Mouse (Mus musculus): ENCODE data around the gene Ift81. TPM values are rescaled to one million over a fixed set of nuclear protein-coding genes. Genes with fewer than 3 reads are reported as not detected.
"Not testable (repeated sequence)": the region's sequence is repeated elsewhere in the genome, so short reads cannot be mapped to it uniquely, and the experiment has no call there.

The Ift81 gene
- 27.9 and 49.1 TPM in 2 replicates for polyA plus RNA-seq (2011; ENCODE audit: insufficient read length, low read depth, missing spikeins)

DNA sequence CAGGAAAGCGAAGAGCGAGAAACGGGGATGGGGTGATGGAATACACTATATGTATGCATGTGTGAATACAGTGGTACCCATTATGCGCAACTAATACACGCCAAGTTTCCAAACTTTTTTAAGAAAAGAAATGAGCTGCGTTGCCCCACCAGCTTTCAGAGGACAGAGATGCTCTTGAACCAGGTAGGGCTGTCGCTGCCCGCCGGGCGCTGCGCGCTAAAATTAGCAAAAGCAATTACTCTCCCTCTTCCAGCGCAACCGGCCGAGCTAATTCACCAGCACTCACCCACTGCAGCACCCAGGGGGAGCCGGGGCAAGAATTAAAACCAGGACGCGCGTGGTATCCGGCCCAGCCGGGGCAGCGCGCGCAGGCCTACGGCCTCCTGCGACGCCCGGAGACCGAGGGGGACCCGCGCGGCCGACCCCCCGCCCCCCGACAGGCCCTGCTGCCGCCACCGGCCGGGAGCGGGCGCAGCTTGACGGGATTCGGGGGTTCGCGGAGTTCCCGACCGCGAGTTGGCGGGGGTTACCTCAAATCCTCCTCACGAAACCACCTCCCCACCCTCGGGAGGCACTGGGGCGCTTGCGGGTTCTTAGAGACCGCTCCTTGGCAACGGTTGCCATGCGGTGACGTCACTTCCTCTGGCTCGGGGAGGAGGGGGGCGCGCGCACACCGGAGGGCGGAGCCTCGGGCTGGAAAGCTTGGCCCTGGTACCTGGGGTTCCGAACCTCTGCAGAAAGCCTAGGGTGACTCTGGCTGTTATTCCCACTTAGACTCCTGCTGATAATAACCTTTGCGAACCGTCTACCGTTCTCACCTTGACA, at the start of gene Ift81:
Gene Ift81, minus strand, starts transcription at position 611 of the 825 bp plus-strand sequence.
- Histone ChIP-seq H3K27ac (ENCODE audit: insufficient read depth, low read length) (peak within 1 kb of the TSS; percentile 91), H3K4me3 (ENCODE audit: insufficient read depth, low read length) (peak within 1 kb of the TSS; percentile 85), H3K4me1 (ENCODE audit: control insufficient read depth, insufficient read depth, low read length) (peaks cover 2% of the 10 kb centered on the region; the same call in 1 of the 2 replicates)
- TF ChIP-seq CTCF (IDR thresholded peaks at IDR 0.05; ENCODE audit: borderline replicate concordance, insufficient read depth, low read length) (no peak), POLR2A (IDR thresholded peaks at IDR 0.05; ENCODE audit: low read depth, low read length) (peak; percentile 52; the same call in 1 of the 2 replicates)

- H3K4me1 ChIP-seq (ENCODE audit: control insufficient read depth, insufficient read depth, low read length) = no peaks in the 10 kb centered on the region
- H3K27ac ChIP-seq (ENCODE audit: insufficient read depth, low read length) = no peak overlapping the region
- H3K4me3 ChIP-seq (ENCODE audit: insufficient read depth, low read length) = no peak overlapping the region
- no peak for TF ChIP-seq POLR2A (IDR thresholded peaks at IDR 0.05; ENCODE audit: low read depth, low read length)
- TF ChIP-seq CTCF (IDR thresholded peaks at IDR 0.05; ENCODE audit: borderline replicate concordance, insufficient read depth, low read length) = no peak
Observed at GRCm38 (mm10) chr5:122662501-122662900, 48.2 kb upstream of the Ift81 start.

- H3K4me3 ChIP-seq (ENCODE audit: insufficient read depth, low read length) = no peak overlapping the region
- TF ChIP-seq POLR2A (IDR thresholded peaks at IDR 0.05; ENCODE audit: low read depth, low read length) = no peak
- no peak for TF ChIP-seq CTCF (IDR thresholded peaks at IDR 0.05; ENCODE audit: borderline replicate concordance, insufficient read depth, low read length)
- H3K4me1 ChIP-seq (ENCODE audit: control insufficient read depth, insufficient read depth, low read length) = peaks cover 3% of the 10 kb centered on the region; the same call in 1 of the 2 replicates
- H3K27ac ChIP-seq (ENCODE audit: insufficient read depth, low read length) = no peak overlapping the region
Observed at GRCm38 (mm10) chr5:122656808-122657207, 42.5 kb upstream of the Ift81 start.

DNA sequence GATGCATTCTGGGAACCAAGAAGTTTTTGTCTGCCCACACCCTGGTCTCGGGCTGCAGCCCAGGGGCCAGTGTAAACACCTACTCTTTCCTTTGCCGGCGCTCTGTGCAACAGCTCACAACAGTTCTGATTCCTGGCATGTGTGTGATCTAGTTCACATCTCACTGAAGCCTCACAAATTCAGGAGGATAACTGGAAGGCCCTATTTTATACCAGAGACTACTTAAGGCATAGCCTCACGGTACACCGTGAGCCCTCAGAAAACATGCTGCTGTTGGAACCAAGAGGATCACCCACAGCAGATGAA, 39.9 kb upstream of the Ift81 start:
- no peak for TF ChIP-seq CTCF (IDR thresholded peaks at IDR 0.05; ENCODE audit: borderline replicate concordance, insufficient read depth, low read length)
- TF ChIP-seq POLR2A (IDR thresholded peaks at IDR 0.05; ENCODE audit: low read depth, low read length) = no peak
- peaks cover 8% of the 10 kb centered on the region for H3K4me1 ChIP-seq (ENCODE audit: control insufficient read depth, insufficient read depth, low read length)
- H3K27ac ChIP-seq (ENCODE audit: insufficient read depth, low read length) = peak overlapping the region; percentile 41
- no peak overlapping the region for H3K4me3 ChIP-seq (ENCODE audit: insufficient read depth, low read length)

DNA sequence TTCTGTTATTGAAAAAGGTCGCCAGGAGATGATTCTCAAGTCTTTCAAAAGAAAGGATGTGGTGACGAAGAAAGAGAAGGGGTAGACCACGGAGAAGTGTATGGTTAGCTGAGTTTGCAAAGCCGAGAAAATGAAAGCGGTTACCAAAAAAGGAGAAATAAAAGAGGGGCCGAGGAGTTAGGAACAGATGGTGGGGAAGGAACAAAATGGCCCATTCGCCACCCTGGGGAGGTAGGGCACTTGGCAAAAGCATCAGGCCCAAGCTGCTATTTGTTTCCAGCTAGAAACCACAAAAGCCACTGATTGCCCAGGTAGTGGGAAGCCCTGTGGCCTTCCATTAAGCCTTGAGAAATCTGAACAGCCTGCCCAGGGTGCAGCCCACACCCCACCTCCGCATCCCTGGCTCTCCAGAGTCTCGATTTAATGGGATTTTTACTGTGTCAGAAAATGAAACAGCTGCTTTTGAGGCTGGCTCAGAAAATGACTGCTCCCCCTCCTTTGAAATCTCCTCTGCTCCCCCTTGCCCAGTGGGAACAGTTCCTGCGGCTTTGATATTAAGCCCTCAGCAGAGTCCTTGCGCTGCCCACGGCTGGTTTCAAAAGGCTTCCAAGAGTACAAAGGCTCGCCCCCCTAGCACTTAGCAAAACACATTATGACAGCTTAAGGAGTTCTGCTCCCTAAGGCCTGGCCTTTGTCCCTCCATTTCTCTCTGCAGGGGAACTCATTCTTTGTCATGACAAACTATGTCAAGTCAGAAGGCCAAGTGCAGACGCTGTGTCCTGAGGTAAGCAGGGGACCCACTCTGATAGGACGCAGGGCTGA, 39.3 kb upstream of the Ift81 start:
- Histone ChIP-seq H3K4me3 (ENCODE audit: insufficient read depth, low read length) (no peak overlapping the region), H3K27ac (ENCODE audit: insufficient read depth, low read length) (peak overlapping the region; percentile 41), H3K4me1 (ENCODE audit: control insufficient read depth, insufficient read depth, low read length) (peaks cover 8% of the 10 kb centered on the region)
- TF ChIP-seq POLR2A (IDR thresholded peaks at IDR 0.05; ENCODE audit: low read depth, low read length) (no peak), CTCF (IDR thresholded peaks at IDR 0.05; ENCODE audit: borderline replicate concordance, insufficient read depth, low read length) (no peak)

DNA sequence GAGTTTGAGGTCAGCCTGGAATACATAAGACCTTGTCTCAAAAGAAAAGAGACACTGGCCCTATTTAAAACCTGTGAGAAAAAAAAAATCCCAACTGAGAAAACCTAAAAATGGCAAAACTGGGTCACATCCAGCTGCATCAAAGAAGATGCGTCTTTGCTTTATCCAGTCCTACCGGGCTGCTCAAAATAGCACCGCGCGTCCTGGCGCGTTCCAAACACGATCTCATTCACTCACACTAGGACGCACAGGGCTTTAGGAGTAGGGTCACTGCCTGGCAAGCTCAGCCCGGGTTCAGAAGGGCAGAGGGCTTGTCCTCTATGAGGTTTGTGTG, 38.8 kb upstream of the Ift81 start:
- Histone ChIP-seq H3K4me3 (ENCODE audit: insufficient read depth, low read length) (no peak overlapping the region), H3K4me1 (ENCODE audit: control insufficient read depth, insufficient read depth, low read length) (peaks cover 8% of the 10 kb centered on the region), H3K27ac (ENCODE audit: insufficient read depth, low read length) (peak overlapping the region; percentile 41)
- TF ChIP-seq CTCF (IDR thresholded peaks at IDR 0.05; ENCODE audit: borderline replicate concordance, insufficient read depth, low read length) = no peak
- no peak for TF ChIP-seq POLR2A (IDR thresholded peaks at IDR 0.05; ENCODE audit: low read depth, low read length)

DNA sequence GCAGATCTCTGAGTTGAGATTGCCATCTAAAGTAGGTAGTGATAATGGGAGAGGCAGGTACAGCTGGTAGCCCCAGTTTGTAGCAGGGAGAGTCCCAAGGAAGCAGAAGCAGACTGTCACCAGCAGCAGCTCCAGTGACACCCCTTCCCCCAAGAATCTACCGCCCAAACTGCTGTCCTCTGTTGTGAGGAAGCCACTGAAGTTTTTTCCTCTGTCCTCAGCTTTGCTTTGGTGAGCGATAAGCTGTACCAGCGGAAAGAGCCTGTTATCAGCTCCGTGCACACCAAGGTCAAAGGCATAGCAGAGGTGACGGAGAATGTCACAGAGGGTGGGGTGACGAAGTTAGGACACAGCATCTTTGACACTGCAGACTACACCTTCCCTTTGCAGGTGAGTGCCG, 38.2 kb upstream of the Ift81 start:
- TF ChIP-seq CTCF (IDR thresholded peaks at IDR 0.05; ENCODE audit: borderline replicate concordance, insufficient read depth, low read length) = no peak
- no peak for TF ChIP-seq POLR2A (IDR thresholded peaks at IDR 0.05; ENCODE audit: low read depth, low read length)
- Histone ChIP-seq H3K4me1 (ENCODE audit: control insufficient read depth, insufficient read depth, low read length) (peaks cover 8% of the 10 kb centered on the region), H3K4me3 (ENCODE audit: insufficient read depth, low read length) (no peak overlapping the region), H3K27ac (ENCODE audit: insufficient read depth, low read length) (no peak overlapping the region)

- Histone ChIP-seq H3K4me1 (ENCODE audit: control insufficient read depth, insufficient read depth, low read length) (peaks cover 8% of the 10 kb centered on the region), H3K27ac (ENCODE audit: insufficient read depth, low read length) (no peak overlapping the region), H3K4me3 (ENCODE audit: insufficient read depth, low read length) (no peak overlapping the region)
- TF ChIP-seq POLR2A (IDR thresholded peaks at IDR 0.05; ENCODE audit: low read depth, low read length) (no peak), CTCF (IDR thresholded peaks at IDR 0.05; ENCODE audit: borderline replicate concordance, insufficient read depth, low read length) (no peak)
Observed at GRCm38 (mm10) chr5:122650100-122650499, 35.8 kb upstream of the Ift81 start.

GRCm38 (mm10) chr5:122649264-122649663, 34.9 kb upstream of the Ift81 start:
- Histone ChIP-seq H3K4me1 (ENCODE audit: control insufficient read depth, insufficient read depth, low read length) (peaks cover 8% of the 10 kb centered on the region), H3K4me3 (ENCODE audit: insufficient read depth, low read length) (no peak overlapping the region), H3K27ac (ENCODE audit: insufficient read depth, low read length) (0 out of 2 replicates have a peak overlapping the region, but pooled peaks have one; percentile 23)
- TF ChIP-seq CTCF (IDR thresholded peaks at IDR 0.05; ENCODE audit: borderline replicate concordance, insufficient read depth, low read length) (no peak), POLR2A (IDR thresholded peaks at IDR 0.05; ENCODE audit: low read depth, low read length) (no peak)

GRCm38 (mm10) chr5:122647952-122648374, 33.6 kb upstream of the Ift81 start:
- H3K4me1 ChIP-seq (ENCODE audit: control insufficient read depth, insufficient read depth, low read length); H3K27ac ChIP-seq (ENCODE audit: insufficient read depth, low read length); H3K4me3 ChIP-seq (ENCODE audit: insufficient read depth, low read length): not testable (repeated sequence)

Measured in embryonic fibroblast, embryonic 13.5 days (primary cell).